Mouse (Mus musculus): Measurements from ENCODE around the gene Gfm2. TPM values are rescaled to one million over a fixed set of nuclear protein-coding genes. Genes with fewer than 3 reads are reported as not detected.

Gfm2 gene
- polyA plus RNA-seq, 1 experiment = 31.1 TPM

GRCm38 (mm10) chr13:97220022-97220421, 82.3 kb downstream of the Gfm2 start:
- TF ChIP-seq POLR2A (IDR thresholded peaks at IDR 0.05; ENCODE audit: control insufficient read depth, extremely low read depth, insufficient read depth, low read length, poor library complexity) (no peak), CTCF (IDR thresholded peaks at IDR 0.05; ENCODE audit: borderline replicate concordance, control insufficient read depth, extremely low read depth, insufficient read depth, low read length, poor library complexity) (no peak)
- H3K36me3 ChIP-seq (ENCODE audit: control insufficient read depth, insufficient read depth, low read length) = no peaks in the 10 kb centered on the region
- WGBS = 93% methylated on average over 3 of the region's 3 CpGs
- no peak for DNase-seq
- H3K27ac ChIP-seq (ENCODE audit: control insufficient read depth, insufficient read depth, low read length) = no peak overlapping the region
- no peak overlapping the region for H3K4me3 ChIP-seq (ENCODE audit: control insufficient read depth, insufficient read depth, low read length)
- H3K4me1 ChIP-seq (replicated peaks; ENCODE audit: control insufficient read depth, insufficient read depth, low read length) = no peaks in the 10 kb centered on the region
- H3K27me3 ChIP-seq (ENCODE audit: control insufficient read depth, insufficient read depth, low read length) = no peaks in the 10 kb centered on the region

- no peaks in the 10 kb centered on the region for H3K27me3 ChIP-seq (ENCODE audit: control insufficient read depth, insufficient read depth, low read length)
- DNase-seq = no peak
- no peak overlapping the region for H3K4me3 ChIP-seq (ENCODE audit: control insufficient read depth, insufficient read depth, low read length)
- TF ChIP-seq POLR2A (IDR thresholded peaks at IDR 0.05; ENCODE audit: control insufficient read depth, extremely low read depth, insufficient read depth, low read length, poor library complexity) (no peak), CTCF (IDR thresholded peaks at IDR 0.05; ENCODE audit: borderline replicate concordance, control insufficient read depth, extremely low read depth, insufficient read depth, low read length, poor library complexity) (no peak)
- no peaks in the 10 kb centered on the region for H3K4me1 ChIP-seq (replicated peaks; ENCODE audit: control insufficient read depth, insufficient read depth, low read length)
- no peaks in the 10 kb centered on the region for H3K36me3 ChIP-seq (ENCODE audit: control insufficient read depth, insufficient read depth, low read length)
- no peak overlapping the region for H3K27ac ChIP-seq (ENCODE audit: control insufficient read depth, insufficient read depth, low read length)
- WGBS = 92% methylated on average over 8 of the region's 8 CpGs
Measured at GRCm38 (mm10) chr13:97223856-97224255, 86.1 kb downstream of the Gfm2 start.

DNA sequence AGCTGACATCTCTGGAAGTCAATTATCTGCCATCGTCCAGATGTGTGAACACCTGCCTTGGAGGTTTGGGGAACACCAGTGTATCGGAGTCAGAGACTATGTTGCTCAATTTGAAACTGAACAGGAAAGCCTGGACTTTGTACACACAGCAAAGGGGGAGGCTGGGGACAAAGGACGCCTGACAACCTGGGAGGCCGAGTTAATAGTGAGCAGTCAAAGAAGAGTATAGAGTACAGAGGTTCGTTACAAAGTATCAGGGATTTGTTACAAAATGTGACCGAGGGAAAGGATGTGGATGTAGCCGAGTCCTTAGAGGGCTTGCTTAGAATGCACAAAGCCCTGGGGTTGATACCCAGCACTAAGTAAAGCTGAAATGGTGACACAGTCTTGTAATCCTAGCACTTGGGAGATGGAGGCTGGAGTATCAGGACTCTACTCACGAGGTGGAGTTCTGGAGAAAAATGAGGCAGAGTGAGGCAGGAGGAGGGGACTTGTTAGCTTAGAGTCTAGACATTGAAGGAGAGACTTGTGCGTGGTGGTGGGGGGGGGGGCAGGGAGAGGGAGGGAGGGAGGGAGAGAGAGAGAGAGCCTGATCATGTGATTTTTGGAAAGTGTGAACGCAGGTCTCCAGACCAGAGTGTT, 86.7 kb downstream of the Gfm2 start:
- TF ChIP-seq POLR2A (IDR thresholded peaks at IDR 0.05; ENCODE audit: control insufficient read depth, extremely low read depth, insufficient read depth, low read length, poor library complexity) (no peak), CTCF (IDR thresholded peaks at IDR 0.05; ENCODE audit: borderline replicate concordance, control insufficient read depth, extremely low read depth, insufficient read depth, low read length, poor library complexity) (no peak)
- no peak for DNase-seq
- no peak overlapping the region for H3K4me3 ChIP-seq (ENCODE audit: control insufficient read depth, insufficient read depth, low read length)
- no peaks in the 10 kb centered on the region for H3K36me3 ChIP-seq (ENCODE audit: control insufficient read depth, insufficient read depth, low read length)
- no peaks in the 10 kb centered on the region for H3K4me1 ChIP-seq (replicated peaks; ENCODE audit: control insufficient read depth, insufficient read depth, low read length)
- WGBS = 90% methylated on average over 10 of the region's 10 CpGs
- H3K27me3 ChIP-seq (ENCODE audit: control insufficient read depth, insufficient read depth, low read length) = no peaks in the 10 kb centered on the region
- H3K27ac ChIP-seq (ENCODE audit: control insufficient read depth, insufficient read depth, low read length) = no peak overlapping the region

DNA sequence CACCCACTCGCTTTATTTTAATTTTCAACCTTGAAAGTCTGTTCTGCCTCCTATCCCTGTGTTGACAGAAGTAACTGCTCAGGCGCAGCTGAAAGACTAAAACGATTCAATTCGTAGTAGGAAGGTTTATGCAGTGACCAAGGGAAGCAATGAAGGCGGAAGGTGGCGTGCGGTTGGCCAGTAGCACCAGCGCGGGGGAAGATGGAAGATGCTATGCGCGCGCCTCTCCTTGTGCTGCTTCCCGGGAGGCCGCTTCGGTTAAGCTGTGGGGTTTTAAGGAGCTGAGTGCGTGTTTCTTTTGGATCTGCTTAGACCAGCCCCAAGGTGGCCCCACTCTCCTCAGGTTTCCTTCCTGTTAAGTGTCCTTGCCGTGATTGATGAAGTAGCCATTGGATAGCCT, 87.4 kb downstream of the Gfm2 start:
- H3K27me3 ChIP-seq (ENCODE audit: control insufficient read depth, insufficient read depth, low read length) = no peaks in the 10 kb centered on the region
- no peak overlapping the region for H3K4me3 ChIP-seq (ENCODE audit: control insufficient read depth, insufficient read depth, low read length)
- 86% methylated on average over 17 of the region's 17 CpGs for WGBS
- no peaks in the 10 kb centered on the region for H3K4me1 ChIP-seq (replicated peaks; ENCODE audit: control insufficient read depth, insufficient read depth, low read length)
- no peak for TF ChIP-seq CTCF (IDR thresholded peaks at IDR 0.05; ENCODE audit: borderline replicate concordance, control insufficient read depth, extremely low read depth, insufficient read depth, low read length, poor library complexity)
- TF ChIP-seq POLR2A (IDR thresholded peaks at IDR 0.05; ENCODE audit: control insufficient read depth, extremely low read depth, insufficient read depth, low read length, poor library complexity) = no peak
- no peak overlapping the region for H3K27ac ChIP-seq (ENCODE audit: control insufficient read depth, insufficient read depth, low read length)
- no peaks in the 10 kb centered on the region for H3K36me3 ChIP-seq (ENCODE audit: control insufficient read depth, insufficient read depth, low read length)
- DNase-seq = no peak

- TF ChIP-seq POLR2A (IDR thresholded peaks at IDR 0.05; ENCODE audit: control insufficient read depth, extremely low read depth, insufficient read depth, low read length, poor library complexity) (no peak), CTCF (IDR thresholded peaks at IDR 0.05; ENCODE audit: borderline replicate concordance, control insufficient read depth, extremely low read depth, insufficient read depth, low read length, poor library complexity) (no peak)
- WGBS = 90% methylated on average over 3 of the region's 3 CpGs
- H3K4me3 ChIP-seq (ENCODE audit: control insufficient read depth, insufficient read depth, low read length) = no peak overlapping the region
- no peak overlapping the region for H3K27ac ChIP-seq (ENCODE audit: control insufficient read depth, insufficient read depth, low read length)
- H3K4me1 ChIP-seq (replicated peaks; ENCODE audit: control insufficient read depth, insufficient read depth, low read length) = no peaks in the 10 kb centered on the region
- H3K27me3 ChIP-seq (ENCODE audit: control insufficient read depth, insufficient read depth, low read length) = no peaks in the 10 kb centered on the region
- no peaks in the 10 kb centered on the region for H3K36me3 ChIP-seq (ENCODE audit: control insufficient read depth, insufficient read depth, low read length)
- DNase-seq = no peak
Measured at GRCm38 (mm10) chr13:97227795-97228194, 90.1 kb downstream of the Gfm2 start.

GRCm38 (mm10) chr13:97230101-97230500, 92.4 kb downstream of the Gfm2 start:
- Histone ChIP-seq H3K4me1 (replicated peaks; ENCODE audit: control insufficient read depth, insufficient read depth, low read length) (peaks cover 2% of the 10 kb centered on the region; the same call in 1 of the 2 replicates), H3K4me3 (ENCODE audit: control insufficient read depth, insufficient read depth, low read length) (no peak overlapping the region), H3K27ac (ENCODE audit: control insufficient read depth, insufficient read depth, low read length) (no peak overlapping the region), H3K27me3 (ENCODE audit: control insufficient read depth, insufficient read depth, low read length) (no peaks in the 10 kb centered on the region), H3K36me3 (ENCODE audit: control insufficient read depth, insufficient read depth, low read length) (no peaks in the 10 kb centered on the region)
- TF ChIP-seq CTCF (IDR thresholded peaks at IDR 0.05; ENCODE audit: borderline replicate concordance, control insufficient read depth, extremely low read depth, insufficient read depth, low read length, poor library complexity) = no peak
- TF ChIP-seq POLR2A (IDR thresholded peaks at IDR 0.05; ENCODE audit: control insufficient read depth, extremely low read depth, insufficient read depth, low read length, poor library complexity) = no peak
- WGBS = 88% methylated on average over 3 of the region's 3 CpGs
- DNase-seq = no peak

Other genes with a start within 250 kb of the Gfm2 start
- gene Gcnt4, start 213.2 kb upstream of the Gfm2 start, polyA plus RNA-seq (2012; rRNA removed) = 0.55 and 0.74 TPM in 2 replicates
- 1.1 and 4.1 TPM in 2 replicates for gene 1700029F12Rik, start 103.6 kb upstream of the Gfm2 start, polyA plus RNA-seq (2012; rRNA removed)
- gene Fam169a, start 70.7 kb upstream of the Gfm2 start, polyA plus RNA-seq (2012; rRNA removed) = 0.03 TPM in 1 of 2 replicates, not detected in the other
- 0.90 and 1.5 TPM in 2 replicates for gene Gm6169, start 38.7 kb upstream of the Gfm2 start, polyA plus RNA-seq (2012; rRNA removed)
- gene Nsa2, start within 50 bp of the Gfm2 start, polyA plus RNA-seq (2012; rRNA removed) = 28.3 and 37.3 TPM in 2 replicates
- gene Hexb, start 60.4 kb downstream of the Gfm2 start, polyA plus RNA-seq (2012; rRNA removed) = 138 and 180 TPM in 2 replicates
- 7.6 and 10.0 TPM in 2 replicates for gene Enc1, start 103.2 kb downstream of the Gfm2 start, polyA plus RNA-seq (2012; rRNA removed)

All from thymus, adult 2 months (tissue).